Mouse (Mus musculus) thymus, adult 18-20 months (tissue): ENCODE measurements at regions not wholly inside any gene's neighbourhood (a gene's known extent, or its start where the extent isn't known, plus 50 kb on each side); places are given as distances from the start of the nearest gene placed in this dataset.

Experiments
- DNase-seq, 2 experiments: peaks; one replicate each; pipeline ENCODE4 v3.0.0; 2022; ENCODE audit warnings: mixed read lengths in 2 of 2

DNA sequence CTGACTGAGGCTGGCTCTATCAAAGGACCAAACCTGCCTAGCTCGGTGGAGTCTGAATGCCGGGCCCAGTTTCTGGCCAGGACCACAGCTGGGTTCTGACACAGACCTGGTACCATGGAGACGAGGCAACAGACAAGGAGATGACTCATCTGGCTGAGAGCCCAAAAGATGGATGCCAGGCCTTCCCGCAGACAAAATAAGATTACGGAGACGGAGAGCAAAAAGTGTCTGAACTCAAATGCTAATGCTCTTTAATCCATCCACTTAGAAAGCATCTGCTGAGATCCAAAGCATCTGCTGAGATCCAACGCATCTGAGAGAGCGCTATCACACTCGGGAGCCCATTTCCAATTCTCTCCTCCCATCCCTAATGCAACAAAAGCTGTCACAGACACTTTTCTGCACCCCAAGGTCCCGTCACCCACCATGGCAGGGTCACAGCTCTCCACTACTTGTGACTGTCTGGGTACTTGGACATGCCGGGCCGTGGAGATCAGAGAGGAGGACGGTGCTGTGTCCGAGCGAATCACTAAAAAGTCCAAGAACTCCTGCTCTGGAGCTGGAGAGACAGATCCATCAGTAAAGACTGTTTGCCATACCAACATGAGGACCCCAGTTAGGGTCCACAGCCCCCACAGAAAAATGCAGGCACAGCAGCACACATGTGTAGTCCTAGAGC lies 278.3 kb upstream of the Sulf2 start:
- DNase-seq = no peak

DNA sequence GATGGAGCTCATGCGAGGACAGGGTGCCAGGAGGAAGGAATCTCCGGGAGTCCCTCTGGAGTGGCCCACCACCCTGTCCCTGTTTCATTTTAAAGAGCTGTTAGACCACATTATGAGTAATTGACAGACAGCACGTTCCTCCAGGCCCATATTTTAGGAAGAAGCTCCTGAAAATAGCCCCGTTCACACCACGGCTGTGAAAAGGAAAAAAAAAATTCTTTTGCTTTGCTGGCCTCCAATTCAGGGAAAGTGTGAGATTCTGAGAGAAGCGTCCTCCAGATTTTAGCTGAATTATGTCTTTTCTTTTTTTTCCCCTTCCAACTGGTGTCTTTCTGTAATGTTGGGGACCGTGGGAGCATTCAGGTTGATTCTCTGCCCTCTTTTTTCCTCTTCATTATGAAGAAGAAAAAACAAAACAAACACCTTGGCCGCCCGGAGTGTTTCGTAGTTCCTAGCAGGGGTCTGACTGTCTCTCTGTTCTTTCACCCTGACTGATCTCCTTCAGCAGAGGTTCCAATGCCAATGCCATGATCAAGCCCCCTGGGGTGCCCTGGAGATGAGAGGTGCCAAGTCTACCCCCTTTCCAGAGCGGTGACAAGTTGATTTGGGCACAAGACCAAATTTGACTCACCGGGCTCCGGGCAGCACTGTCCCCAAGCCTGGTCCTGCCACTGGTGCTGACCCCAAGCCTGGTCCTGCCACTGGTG lies 277.6 kb upstream of the Sulf2 start:
- DNase-seq = no peak

DNA sequence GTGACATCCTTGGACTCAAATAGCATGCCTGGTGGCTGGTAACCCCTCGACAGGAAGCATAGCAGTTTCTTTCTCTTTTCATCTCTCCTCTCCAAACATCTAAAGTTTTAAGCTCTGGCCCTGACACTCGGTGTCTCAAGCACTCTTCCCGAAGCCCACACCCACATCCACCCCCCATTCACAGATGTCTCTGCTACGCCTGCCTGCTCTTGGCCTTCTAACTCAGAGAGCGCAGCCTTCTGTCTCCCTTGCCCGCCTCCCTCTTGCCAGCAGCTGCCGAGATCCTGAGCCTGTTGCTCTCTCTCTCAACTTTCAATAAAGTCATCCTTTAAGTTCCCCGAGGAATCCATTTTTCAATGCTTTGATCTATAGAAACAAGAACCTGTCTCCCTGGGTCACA lies 277.1 kb upstream of the Sulf2 start:
- no peak for DNase-seq

DNA sequence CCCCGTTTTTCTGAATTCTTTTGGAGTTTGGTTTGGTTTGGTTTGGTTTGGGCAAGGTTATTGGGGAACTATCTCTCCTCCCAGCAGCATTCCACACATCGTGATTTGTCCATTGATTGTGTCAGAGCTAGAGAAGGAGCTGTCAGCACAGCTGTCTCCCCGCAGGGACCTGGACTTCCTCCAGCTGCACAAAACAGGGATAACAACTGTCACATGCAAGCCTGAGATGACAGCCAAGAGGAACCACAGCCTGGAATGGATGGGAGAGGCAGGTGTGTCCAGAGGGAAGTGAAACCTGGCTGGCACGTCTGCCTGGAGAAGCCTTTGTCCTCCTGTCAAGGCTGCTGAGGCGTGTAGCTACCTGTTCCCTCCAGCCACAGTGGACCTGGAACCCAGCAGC lies 274.5 kb upstream of the Sulf2 start:
- no peak for DNase-seq

DNA sequence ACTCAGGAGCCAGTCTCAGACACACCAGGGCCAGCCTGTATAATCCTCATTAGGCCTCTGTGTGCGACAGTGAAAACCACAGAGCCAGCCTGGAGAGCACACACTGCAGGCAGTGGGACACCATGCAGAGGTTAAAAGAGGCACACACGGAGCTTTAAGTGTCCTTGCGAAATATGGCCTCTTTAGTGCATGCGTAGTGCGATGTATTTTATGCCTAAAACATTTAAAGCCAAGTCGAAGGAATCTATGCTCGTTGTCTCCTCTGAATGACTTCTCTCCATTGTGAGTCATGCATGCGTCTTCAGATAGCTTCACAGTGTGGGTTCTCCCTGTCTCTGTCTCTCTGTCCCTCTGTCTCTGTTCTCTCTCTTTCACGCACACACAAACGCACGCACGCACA lies 274.0 kb upstream of the Sulf2 start:
- no peak for DNase-seq

DNA sequence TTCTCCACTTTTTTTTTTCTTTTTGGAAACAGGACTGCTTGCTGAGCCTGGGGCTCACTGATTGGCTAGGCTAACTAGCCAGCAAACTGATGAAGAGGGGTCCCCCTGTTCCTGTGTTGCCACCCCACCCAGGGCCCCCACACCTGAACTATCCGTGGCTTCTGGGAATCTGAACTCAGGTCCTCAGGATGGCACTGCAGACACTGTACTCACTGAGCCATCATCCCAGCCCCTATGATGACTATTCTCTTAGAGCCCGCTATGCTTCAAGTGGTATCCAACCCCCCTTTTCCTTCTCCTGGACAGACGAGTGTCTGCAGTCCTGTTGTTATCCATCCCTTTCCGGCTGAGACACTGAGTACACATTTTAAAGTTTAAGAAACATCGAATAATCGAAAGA lies 271.9 kb upstream of the Sulf2 start:
- no peak for DNase-seq

DNA sequence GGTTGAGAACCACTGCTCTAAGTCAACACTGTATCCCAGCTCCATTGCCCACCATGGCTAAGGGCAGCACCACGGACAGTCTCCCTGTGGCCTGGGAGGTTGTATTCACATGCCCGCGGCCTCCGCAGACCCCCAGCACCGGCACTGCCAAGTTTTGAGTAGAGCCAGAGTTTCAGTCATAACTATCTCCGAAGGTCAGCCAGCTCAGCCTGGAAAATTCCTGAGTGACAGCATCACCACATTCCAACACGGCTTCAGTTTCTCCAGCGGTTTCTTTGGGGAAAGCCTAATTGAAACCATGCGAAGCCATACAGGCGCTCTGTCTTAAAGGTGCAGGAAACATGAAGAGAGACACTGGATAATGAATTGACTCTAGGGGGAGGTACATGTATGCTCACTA lies 271.5 kb upstream of the Sulf2 start:
- DNase-seq = no peak

DNA sequence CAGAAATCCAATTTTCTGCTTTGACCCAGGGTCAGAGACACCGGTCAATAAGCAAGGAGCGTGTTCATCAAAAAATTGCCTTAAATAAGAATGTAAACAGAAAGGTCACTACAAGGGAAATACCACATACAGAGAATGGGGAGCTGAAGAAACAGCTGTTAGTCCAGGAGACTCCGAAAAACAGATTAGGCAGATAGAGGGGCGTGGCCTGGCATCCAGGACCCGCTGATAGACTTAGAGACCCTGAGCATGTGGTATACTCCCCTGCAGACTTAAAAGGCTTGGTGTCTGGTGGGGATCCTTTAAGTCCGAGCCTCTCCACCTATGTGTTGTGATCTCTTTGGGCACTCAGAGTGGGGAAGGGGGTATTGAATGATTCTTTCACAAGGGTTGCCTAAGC lies 271.0 kb upstream of the Sulf2 start:
- DNase-seq = no peak

DNA sequence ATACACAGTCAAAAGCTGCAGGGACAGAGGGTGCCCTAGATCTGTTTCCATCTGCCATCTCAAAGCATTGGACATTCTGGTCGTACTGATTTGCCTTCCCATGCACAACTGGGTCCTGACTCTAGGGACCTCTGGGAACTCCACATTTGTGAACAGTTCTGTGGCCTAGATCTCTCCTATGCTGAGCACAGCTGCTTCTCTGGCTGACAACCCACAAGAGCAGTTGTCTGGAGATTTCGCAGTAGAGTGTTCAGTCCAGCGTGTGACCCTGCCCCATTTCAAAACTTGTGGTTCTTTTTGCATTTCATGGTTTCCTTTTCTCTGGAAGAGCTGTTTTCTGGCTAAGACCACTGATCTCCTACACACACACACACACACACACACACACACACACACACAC lies 269.7 kb upstream of the Sulf2 start:
- no peak for DNase-seq

DNA sequence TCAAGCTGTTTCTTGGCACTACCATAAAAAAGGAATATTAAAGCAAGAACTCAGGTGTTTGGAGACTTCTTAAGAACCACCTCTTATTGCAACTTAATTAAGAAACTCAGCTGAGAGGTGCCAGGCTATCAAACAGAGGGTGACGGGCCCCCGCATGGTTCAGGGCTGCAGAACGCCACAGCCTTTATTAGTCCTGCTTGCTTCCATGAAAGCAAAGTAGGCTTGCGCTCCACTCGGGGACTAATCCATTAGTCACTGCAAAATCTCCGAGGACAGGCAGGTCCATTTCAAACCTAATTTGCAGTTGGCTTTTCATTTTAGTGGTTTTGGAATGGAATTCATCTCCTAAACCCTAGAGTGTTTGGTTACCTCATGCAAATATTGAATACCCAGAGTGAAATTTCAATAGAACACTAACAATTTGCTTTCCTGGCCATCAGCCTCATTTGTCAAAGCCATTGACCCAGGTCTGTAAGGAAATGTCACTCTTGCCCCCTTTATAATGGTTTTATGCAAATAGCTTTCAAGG lies 267.7 kb upstream of the Sulf2 start:
- no peak for DNase-seq

DNA sequence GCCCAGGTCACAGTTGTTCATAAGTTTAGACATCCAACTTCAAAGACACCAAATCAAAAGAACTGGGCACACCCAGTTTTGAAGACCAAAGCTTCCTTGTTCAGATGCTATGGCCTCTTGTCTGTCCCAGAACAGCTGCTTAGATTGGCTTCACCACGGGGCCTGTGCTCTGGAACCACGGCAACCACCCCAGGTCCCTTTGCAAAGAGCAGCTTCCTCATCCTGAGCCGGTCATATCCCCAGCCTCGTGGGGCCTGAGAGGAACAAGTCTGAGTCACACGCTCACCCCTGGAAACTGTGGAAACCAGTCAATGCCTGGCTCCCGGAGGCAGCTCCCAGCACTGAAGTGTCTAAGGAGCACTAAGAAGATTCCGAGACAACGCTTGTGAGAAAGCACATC lies 264.8 kb upstream of the Sulf2 start:
- no peak for DNase-seq

DNA sequence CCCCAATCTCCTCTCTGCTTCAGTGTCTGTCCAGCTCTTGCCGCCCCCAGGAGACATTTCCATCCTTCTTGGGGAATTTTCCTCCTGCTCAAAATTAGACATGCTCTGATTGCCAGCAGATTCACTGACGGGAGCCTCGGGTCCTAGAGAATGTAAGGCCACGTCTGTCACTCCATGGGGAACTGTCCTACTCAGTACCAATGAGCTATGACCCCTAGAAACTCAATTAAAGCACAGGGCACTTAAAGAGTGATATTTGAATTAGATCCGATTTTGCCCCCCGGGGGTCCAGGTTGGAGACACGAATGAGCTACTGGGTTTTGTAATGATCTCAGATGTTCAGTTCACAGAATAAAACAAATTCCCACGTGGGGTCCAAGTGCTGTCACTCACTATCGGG lies 263.8 kb upstream of the Sulf2 start:
- no peak for DNase-seq

DNA sequence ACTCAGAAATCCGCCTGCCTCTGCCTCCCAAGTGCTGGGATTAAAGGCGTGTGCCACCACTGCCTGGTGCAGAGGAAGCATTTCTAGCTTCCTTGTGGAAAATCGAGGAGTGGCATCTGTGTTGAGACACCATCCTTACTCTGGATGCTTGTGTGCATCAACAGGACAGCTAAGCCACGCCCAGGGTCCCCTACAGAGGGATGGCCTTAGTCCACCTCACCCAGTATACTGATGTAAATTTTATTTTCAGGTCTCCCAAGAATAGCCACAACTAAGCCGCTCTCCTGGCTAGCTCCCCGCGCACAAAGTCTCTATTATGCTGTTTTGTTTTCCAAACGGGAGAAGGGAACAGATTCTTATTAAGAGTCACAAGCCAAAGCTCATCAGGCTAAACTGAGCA lies 262.8 kb upstream of the Sulf2 start:
- DNase-seq = no peak

DNA sequence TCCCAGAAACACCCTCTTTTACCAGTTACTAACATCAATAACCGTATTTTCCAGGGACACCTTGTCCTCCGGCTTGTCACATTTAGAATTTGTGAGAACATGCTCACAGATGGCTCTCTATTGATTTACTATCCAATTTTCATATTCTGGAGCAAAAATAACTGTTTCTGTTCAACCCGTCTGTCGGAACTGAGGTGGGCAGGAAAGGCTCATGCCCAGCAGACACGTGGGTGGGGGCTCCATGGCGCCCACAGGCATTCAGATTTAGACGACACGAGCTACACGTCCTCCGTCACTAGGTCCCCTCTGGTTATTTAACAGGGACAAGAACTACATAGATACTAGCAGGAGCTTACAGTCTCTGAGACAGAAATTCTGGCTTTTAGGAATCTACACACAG lies 262.2 kb upstream of the Sulf2 start:
- DNase-seq = no peak

DNA sequence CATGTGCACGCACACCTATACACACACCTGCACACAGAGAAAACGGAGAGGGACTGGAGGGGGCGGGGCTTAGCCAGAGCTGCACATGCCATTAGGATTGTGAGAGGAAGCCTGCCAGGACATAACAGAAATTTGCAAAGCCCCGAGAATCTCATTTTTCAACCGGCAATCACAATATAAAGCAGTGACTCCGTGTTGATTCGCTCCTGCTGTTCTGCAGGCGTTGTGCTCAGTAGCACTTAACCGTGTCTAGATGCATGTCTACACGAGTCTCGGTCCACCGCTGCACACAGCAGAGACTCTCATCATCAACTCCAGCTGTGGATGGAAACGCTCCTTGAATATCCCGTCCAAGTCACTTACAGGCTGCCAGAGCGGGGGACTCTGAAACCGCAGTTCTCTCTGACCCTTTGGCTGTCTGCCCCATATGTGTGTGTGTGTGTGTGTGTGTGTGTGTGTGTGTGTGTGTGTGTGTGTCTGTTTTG lies 260.1 kb upstream of the Sulf2 start:
- no peak for DNase-seq

DNA sequence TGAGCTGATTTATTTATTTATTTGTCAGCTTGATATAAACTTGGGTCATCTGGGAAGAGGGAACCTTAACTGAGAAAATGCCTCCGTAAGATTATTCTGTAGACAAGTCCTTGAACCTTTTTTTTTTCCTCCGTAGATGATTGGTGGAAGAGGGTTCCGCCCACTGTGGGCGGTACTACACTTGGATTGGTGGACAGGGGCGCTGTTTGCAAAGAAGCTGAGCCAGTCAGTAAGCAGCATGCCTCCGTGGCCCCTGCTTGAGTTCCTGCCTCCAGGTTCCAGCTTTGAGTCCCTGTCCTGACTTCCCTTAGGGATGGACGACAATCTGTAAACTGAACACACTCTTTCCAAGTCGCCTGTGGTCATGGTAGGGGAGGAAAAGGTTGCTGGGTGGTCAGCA lies 259.4 kb upstream of the Sulf2 start:
- no peak for DNase-seq

DNA sequence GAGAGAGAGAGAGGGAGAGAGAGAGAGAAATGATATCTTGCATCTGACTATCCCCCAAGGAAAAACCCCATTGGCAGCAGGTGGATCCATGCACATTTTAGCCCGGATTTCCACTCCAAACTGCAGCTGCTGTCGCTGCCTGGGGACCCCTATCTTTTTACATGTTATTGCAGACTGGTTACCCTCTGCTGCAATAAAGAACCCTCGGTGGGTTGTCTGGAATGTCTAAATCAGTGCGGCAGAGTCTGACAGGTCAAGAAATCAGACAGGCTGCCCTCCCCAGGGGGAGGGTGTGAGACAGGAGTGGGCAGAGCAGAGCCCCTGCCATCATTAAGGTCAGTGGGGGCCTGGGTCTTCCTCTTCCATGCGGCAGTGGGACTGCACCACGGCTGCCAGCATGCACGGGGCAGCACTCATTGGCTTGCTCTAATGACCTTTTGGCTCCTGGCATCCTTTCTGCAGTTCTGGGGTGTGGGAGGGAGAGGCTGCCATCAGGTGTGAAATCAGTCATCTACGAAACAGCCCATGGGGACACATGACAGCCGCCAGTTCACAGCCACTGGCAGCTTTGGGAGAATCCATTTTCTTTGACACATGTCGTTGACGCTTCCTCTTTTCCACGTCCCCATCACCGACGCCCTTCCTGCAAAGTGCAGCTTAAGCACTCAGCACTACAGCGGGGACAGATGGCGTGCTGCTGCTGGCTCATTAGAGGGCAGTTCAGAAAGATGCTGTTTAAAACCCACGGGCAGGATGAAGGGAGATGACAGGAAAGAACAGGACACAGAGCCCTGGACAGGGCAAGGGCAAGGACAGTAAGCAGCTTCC lies 256.8 kb upstream of the Sulf2 start:
- DNase-seq = no peak

DNA sequence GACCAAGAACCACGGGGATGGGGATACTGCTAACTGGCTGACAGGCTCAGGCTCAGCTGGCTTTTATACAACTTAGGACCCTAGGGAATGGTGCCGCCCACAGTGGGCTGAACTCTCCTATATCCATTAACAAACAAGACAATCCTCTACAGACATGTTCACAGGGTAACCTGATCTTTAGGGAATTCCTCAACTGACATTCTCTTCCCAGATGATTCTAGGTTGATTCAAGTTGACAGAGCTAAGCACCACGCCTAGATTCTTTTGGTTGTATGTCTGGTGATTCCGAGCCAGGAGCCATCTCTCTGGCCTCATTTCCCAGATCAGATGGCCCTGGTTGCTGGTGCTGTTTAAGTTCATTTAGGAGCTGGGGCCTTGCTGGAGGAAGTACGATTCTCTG lies 253.9 kb upstream of the Sulf2 start:
- DNase-seq = no peak

DNA sequence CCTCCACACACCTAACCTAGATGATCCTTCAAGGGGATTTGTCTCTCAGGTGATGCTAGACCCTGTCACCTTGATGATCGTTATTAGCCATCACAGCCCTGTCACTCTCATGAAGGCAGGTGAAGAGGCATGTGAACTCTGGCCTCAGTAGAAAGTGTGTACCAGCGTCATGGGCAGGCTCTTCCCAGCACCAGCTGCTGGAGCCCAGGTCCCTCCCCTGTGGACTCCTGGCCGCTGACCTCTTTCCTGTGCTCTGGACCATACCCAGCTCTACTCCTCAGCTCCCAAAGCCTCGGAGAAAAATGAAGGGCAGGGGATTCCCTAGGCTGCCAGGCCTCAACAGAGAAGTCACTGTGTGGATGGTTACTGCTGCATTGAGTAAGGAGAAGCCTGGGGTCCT lies 253.3 kb upstream of the Sulf2 start:
- no peak for DNase-seq

DNA sequence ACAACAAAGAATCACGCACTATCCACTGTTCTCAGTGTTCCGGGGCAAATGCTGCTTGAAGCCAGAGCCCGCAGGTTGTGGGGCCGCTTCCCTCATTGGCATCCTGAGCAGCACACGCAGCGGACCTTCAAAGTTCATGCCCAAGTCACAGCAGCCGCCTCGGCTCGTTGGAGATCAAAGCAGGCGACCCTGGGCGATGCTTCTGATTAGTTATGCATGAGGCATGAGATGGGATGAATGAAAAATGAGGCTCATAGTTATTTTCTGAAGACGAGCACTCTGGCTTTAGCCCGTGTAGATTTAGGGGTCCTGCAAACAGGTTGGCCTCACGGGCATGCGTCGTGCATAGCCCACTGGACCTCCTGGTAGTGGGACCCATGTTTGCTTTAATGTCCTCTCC lies 252.5 kb upstream of the Sulf2 start:
- DNase-seq = no peak

DNA sequence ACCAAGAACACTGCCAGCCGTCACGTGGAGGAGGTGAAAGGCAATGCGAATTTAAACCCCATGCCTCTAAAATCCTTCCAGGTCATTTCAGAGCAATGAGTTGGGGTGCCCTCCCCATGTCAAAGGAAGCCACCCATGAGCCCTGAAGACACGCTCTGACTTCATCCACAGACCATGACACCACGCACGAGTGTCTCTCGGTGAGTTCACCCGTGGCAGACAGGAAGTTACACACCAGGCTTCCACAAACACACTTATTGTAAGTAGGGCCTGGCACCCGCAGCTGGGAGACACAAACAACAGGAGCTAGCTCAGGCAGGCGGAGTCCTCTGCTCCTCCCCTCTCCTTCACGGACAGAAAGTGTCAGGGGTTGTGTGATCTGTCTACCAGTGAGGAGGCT lies 251.4 kb upstream of the Sulf2 start:
- DNase-seq = no peak

DNA sequence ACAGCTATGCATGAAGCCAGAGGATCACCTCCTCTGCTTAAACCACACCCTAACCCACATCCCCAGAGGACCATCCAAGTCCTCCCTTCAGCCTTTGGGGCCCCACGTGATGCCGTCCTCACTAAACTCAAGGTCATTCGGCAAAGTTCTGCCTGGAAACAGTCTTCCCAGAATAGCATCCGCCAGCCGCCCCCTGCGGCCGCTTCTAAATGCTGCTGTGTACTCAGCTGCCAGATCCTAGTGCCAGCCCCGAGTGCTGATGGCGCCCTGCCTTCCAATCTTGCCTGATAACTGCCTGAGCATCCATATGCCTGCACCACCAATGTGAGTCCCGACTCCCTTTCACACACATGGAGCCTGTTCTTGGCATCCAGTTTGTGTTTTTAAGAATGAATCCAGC lies 247.9 kb upstream of the Sulf2 start:
- DNase-seq = no peak

DNA sequence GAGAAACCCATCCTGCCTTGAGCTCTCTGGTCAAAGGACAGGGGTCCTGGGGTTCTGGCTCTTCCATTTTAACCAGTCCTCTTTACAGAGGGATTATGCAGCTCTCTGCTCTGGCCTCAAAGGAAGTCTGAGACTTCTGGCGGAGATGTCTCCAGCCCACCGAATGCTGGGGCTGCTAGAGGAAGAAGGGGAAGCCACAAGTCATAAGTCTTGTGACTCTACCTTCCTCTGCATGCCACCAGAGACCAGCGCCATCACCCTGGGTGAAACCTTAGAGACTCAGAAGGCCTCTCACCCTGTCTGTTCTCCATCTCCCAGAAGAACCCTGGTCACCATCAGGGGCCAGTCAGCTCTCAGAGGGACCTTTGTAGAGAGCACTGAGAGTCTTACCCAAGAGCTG lies 246.4 kb upstream of the Sulf2 start:
- no peak for DNase-seq

DNA sequence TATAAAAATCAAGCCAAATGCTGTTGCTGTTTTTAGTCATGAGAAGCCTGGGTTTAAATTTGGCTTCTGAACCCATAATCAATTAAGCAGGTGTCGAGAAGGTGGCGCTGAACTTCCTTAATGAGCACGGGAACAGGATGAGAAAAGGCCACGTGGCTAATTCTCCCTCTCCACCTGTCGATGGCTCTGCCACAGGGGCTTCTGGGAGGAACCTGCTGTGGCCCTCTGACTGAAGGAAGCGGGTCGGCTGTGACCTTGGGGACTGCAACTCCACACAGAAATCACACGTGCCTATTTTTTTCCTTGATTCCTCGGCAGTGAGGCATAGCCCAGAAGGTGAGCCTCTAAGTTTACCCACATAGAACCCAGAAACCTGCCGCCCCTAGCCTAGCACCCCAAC lies 244.8 kb upstream of the Sulf2 start:
- DNase-seq = no peak
